Mouse (Mus musculus) testis, adult 2 months (tissue): ENCODE measurements around the gene Rab7b.

Experiments
- CTCF ChIP-seq: fragments of 200-500 bp; IDR thresholded peaks from 2 replicates; pipeline ENCODE4 v1.5.1; 2012; ENCODE audit warnings: low read depth, mild to moderate bottlenecking, inconsistent platforms, low read length, moderate library complexity; ENCODE audit not compliant: control insufficient read depth, insufficient read depth, insufficient replicate concordance
- POLR2A ChIP-seq: fragments of 200-500 bp; IDR thresholded peaks from 2 replicates; pipeline ENCODE4 v1.6.1; 2012; ENCODE audit warnings: low read depth, mild to moderate bottlenecking, inconsistent platforms, low read length, moderate library complexity; ENCODE audit not compliant: control insufficient read depth

DNA sequence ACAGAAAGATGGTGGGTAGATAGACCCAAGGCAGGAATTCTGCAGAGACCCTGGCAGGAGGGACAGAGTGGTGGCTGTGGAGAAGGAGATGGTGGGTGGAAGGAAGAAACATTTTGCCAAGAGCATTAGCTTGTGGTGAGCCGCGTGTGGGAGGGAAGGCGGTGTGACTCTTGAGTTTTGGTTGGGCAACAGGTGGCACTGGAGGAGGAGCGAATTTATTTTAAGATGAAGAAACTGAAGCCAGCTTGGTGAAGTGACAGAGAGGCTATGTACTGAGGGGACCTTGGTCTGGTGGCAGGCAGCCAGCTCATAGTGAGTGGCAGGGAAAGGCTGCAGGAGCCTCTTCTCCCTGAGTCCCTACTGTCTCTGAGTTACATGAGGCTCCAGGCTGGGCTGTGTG, 66.4 kb downstream of the Rab7b start:
- TF ChIP-seq CTCF (no peak), POLR2A (no peak)
